Comparison of ENCODE assay signal across 9 mouse cellular contexts in genomic region chr1:86529590-86529989, GRCm38 (mm10). TPM values are rescaled to one million over a fixed set of nuclear protein-coding genes. Genes with fewer than 3 reads are reported as not detected.
DNase-seq lines count a peak whose midpoint lies in the region; ATAC-seq lines count a peak whose summit lies in the region.
"Had no signal": no experiment of that assay in that cellular context is flagged by ENCODE, and none has a peak within 500 bp of the region (broad histone marks: within the 10 kb centered on the region; RNA-seq: fewer than 3 reads in every experiment).

No protein-coding gene starts in this region.

- H3K9ac ChIP-seq in kidney, embryonic 16.5 days (replicated peaks; ENCODE audit: low read length) = peak overlapping the region; percentile 100
- peak overlapping the region; percentile 100 for H3K9ac ChIP-seq in embryonic facial prominence, embryonic 12.5 days
- peak overlapping the region; percentile 100 for H3K9ac ChIP-seq in intestine, embryonic 14.5 days (ENCODE audit: low read length)

- no peak for DNase-seq in kidney, adult 8-10 months
- DNase-seq in intestine, embryonic 14.5 days (ENCODE audit: low spot score) = peak; percentile 56
- DNase-seq in naive thymus-derived CD4-positive, alpha-beta T cell, adult 2 months (ENCODE audit: low read depth) = peak; percentile 51
- DNase-seq in frontal cortex, postnatal 25 days (ENCODE audit: low spot score in 2 of 2) = no peak
- no peak for DNase-seq in thymus, adult 18-20 months
- no peak for DNase-seq in retina, postnatal 1 day
- DNase-seq: kidney, postnatal 4 days had no signal

- peaks cover 31% of the 10 kb centered on the region for H3K36me3 ChIP-seq in kidney, embryonic 16.5 days (ENCODE audit: insufficient read depth, low read length)
- H3K36me3 ChIP-seq in embryonic facial prominence, embryonic 12.5 days = peaks cover 23% of the 10 kb centered on the region
- peaks cover 24% of the 10 kb centered on the region for H3K36me3 ChIP-seq in intestine, embryonic 14.5 days (ENCODE audit: control insufficient read depth, insufficient read depth, low read length)

- peak overlapping the region; percentile 71 for H3K4me2 ChIP-seq in kidney, embryonic 16.5 days (replicated peaks; ENCODE audit: low read depth, low read length)
- peak overlapping the region; percentile 97 for H3K4me2 ChIP-seq in embryonic facial prominence, embryonic 12.5 days (replicated peaks)
- peak overlapping the region; percentile 98 for H3K4me2 ChIP-seq in intestine, embryonic 14.5 days (ENCODE audit: low read length)

- peak overlapping the region; percentile 96 for H3K4me3 ChIP-seq in kidney, embryonic 16.5 days (ENCODE audit: low read length)
- peak overlapping the region; percentile 100 for H3K4me3 ChIP-seq in embryonic facial prominence, embryonic 12.5 days
- H3K4me3 ChIP-seq in intestine, embryonic 14.5 days (ENCODE audit: low read depth, low read length) = peak overlapping the region; percentile 100

- H3K9me3 ChIP-seq in kidney, embryonic 16.5 days (ENCODE audit: low read length) = no peaks in the 10 kb centered on the region; the same call in 1 of the 2 replicates
- no peaks in the 10 kb centered on the region for H3K9me3 ChIP-seq in embryonic facial prominence, embryonic 12.5 days
- H3K9me3 ChIP-seq in intestine, embryonic 14.5 days (ENCODE audit: control insufficient read depth, low read length) = no peaks in the 10 kb centered on the region

- WGBS in kidney, embryonic 16.5 days = 11% methylated on average over 4 of the region's 4 CpGs
- 36% methylated on average over 4 of the region's 4 CpGs for WGBS in embryonic facial prominence, embryonic 12.5 days
- WGBS in intestine, embryonic 14.5 days = 20% methylated on average over 4 of the region's 4 CpGs

- no peak for ATAC-seq in kidney, embryonic 16.5 days (ENCODE audit: low FRiP score, low TSS enrichment)
- no peak for ATAC-seq in embryonic facial prominence, embryonic 12.5 days (ENCODE audit: insufficient number of reproducible peaks, insufficient read depth, low FRiP score, low TSS enrichment)
- no peak for ATAC-seq in intestine, embryonic 14.5 days (replicated peaks; ENCODE audit: low FRiP score, low TSS enrichment, low read depth)

- peak overlapping the region; percentile 96 for H3K27ac ChIP-seq in kidney, embryonic 16.5 days (ENCODE audit: low read length)
- peak overlapping the region; percentile 46; the same call in 1 of the 2 replicates for H3K27ac ChIP-seq in embryonic facial prominence, embryonic 12.5 days
- no peak overlapping the region for H3K27ac ChIP-seq in intestine, embryonic 14.5 days (ENCODE audit: low read depth)

- H3K27me3 ChIP-seq in kidney, embryonic 16.5 days (ENCODE audit: insufficient read depth, low read length) = no peaks in the 10 kb centered on the region
- no peaks in the 10 kb centered on the region for H3K27me3 ChIP-seq in embryonic facial prominence, embryonic 12.5 days
- no peaks in the 10 kb centered on the region for H3K27me3 ChIP-seq in intestine, embryonic 14.5 days (replicated peaks; ENCODE audit: control insufficient read depth, insufficient read depth, low read length)

- H3K4me1 ChIP-seq in kidney, embryonic 16.5 days (ENCODE audit: insufficient read depth, low read length) = peaks cover 36% of the 10 kb centered on the region
- H3K4me1 ChIP-seq in embryonic facial prominence, embryonic 12.5 days = peaks cover 30% of the 10 kb centered on the region
- H3K4me1 ChIP-seq in intestine, embryonic 14.5 days (replicated peaks; ENCODE audit: control insufficient read depth, insufficient read depth, low read length) = peaks cover 26% of the 10 kb centered on the region

RNA-seq across cellular contexts. Expression of gene Ptma, which starts 3.1 kb away (rescaled TPM):
- 2,279 and 2,662 TPM in 2 replicates for polyA plus RNA-seq in kidney, embryonic 16.5 days (2015; fragmentation: Nextera tagmentation; extraction: Ambion mirVana)
- polyA plus RNA-seq in embryonic facial prominence, embryonic 12.5 days (2016; fragmentation: Nextera tagmentation; extraction: Ambion mirVana) = 3,116 and 3,315 TPM in 2 replicates
- 2,795 and 2,826 TPM in 2 replicates for polyA plus RNA-seq in intestine, embryonic 14.5 days (2014; fragmentation: Nextera tagmentation; extraction: Ambion mirVana)

RNA-seq across cellular contexts. Expression of gene Pde6d, which starts 52.8 kb away (rescaled TPM):
- polyA plus RNA-seq in kidney, embryonic 16.5 days (2015; fragmentation: Nextera tagmentation; extraction: Ambion mirVana) = 50.9 and 52.8 TPM in 2 replicates
- polyA plus RNA-seq in embryonic facial prominence, embryonic 12.5 days (2016; fragmentation: Nextera tagmentation; extraction: Ambion mirVana) = 90.5 and 92.4 TPM in 2 replicates
- polyA plus RNA-seq in intestine, embryonic 14.5 days (2014; fragmentation: Nextera tagmentation; extraction: Ambion mirVana) = 45.7 and 46.0 TPM in 2 replicates

RNA-seq across cellular contexts. Expression of gene Cops7b, which starts 53.1 kb away (rescaled TPM):
- polyA plus RNA-seq in kidney, embryonic 16.5 days (2015; fragmentation: Nextera tagmentation; extraction: Ambion mirVana) = 45.4 and 47.6 TPM in 2 replicates
- polyA plus RNA-seq in embryonic facial prominence, embryonic 12.5 days (2016; fragmentation: Nextera tagmentation; extraction: Ambion mirVana) = 56.1 and 57.7 TPM in 2 replicates
- polyA plus RNA-seq in intestine, embryonic 14.5 days (2014; fragmentation: Nextera tagmentation; extraction: Ambion mirVana) = 36.9 and 43.0 TPM in 2 replicates

Comparison
In these comparisons a context has a peak if more than half of its experiments do, and no peak if none do; other contexts are left out.
1. DNase-seq: peak in intestine, embryonic 14.5 days (single experiment) and naive thymus-derived CD4-positive, alpha-beta T cell, adult 2 months (single experiment); none in kidney, adult 8-10 months (0 of 2), frontal cortex, postnatal 25 days (0 of 2), thymus, adult 18-20 months (0 of 2) and retina, postnatal 1 day (single experiment).
2. Peak in every context shown above with its lines, with median percentiles within 50 percentile points of each other: H3K4me2 ChIP-seq, H3K4me3 ChIP-seq and H3K9ac ChIP-seq.